In genomic region chr9:72808176-72808575, GRCm38 (mm10) we compare ENCODE assay signal across 10 mouse cellular contexts. TPM values are rescaled to one million over a fixed set of nuclear protein-coding genes. Genes with fewer than 3 reads are reported as not detected.
DNase-seq lines count a peak whose midpoint lies in the region; ATAC-seq lines count a peak whose summit lies in the region.
"Had no signal": no experiment of that assay in that cellular context is flagged by ENCODE, and none has a peak within 500 bp of the region (broad histone marks: within the 10 kb centered on the region; RNA-seq: fewer than 3 reads in every experiment).

No protein-coding gene starts in this region.

- peak overlapping the region; percentile 94 for H3K9ac ChIP-seq in heart, embryonic 13.5 days
- H3K9ac ChIP-seq in hindbrain, embryonic 12.5 days: 0 out of 2 replicates have a peak overlapping the region, but pooled peaks have one; percentile 86
- no peak overlapping the region for H3K9ac ChIP-seq in midbrain, embryonic 15.5 days

- H3K9me3 ChIP-seq in heart, embryonic 13.5 days: no peaks in the 10 kb centered on the region
- no peaks in the 10 kb centered on the region for H3K9me3 ChIP-seq in hindbrain, embryonic 12.5 days (replicated peaks)
- no peaks in the 10 kb centered on the region for H3K9me3 ChIP-seq in midbrain, embryonic 15.5 days
- H3K9me3 ChIP-seq: G1E had no signal

- H3K36me3 ChIP-seq in heart, embryonic 13.5 days: no peaks in the 10 kb centered on the region
- H3K36me3 ChIP-seq in hindbrain, embryonic 12.5 days: no peaks in the 10 kb centered on the region
- H3K36me3 ChIP-seq in midbrain, embryonic 15.5 days (replicated peaks): no peaks in the 10 kb centered on the region
- H3K36me3 ChIP-seq: G1E had no signal

- peak overlapping the region; percentile 94 for H3K4me2 ChIP-seq in heart, embryonic 13.5 days
- peak overlapping the region; percentile 99 for H3K4me2 ChIP-seq in hindbrain, embryonic 12.5 days (replicated peaks)
- H3K4me2 ChIP-seq in midbrain, embryonic 15.5 days: peak overlapping the region; percentile 99

- H3K27ac ChIP-seq in heart, embryonic 13.5 days (replicated peaks): no peak overlapping the region; the same call in 1 of the 2 replicates
- H3K27ac ChIP-seq in hindbrain, embryonic 12.5 days: peak overlapping the region; percentile 86; the same call in 1 of the 2 replicates
- no peak overlapping the region for H3K27ac ChIP-seq in midbrain, embryonic 15.5 days

- H3K4me3 ChIP-seq in heart, embryonic 13.5 days: peak overlapping the region; percentile 90
- H3K4me3 ChIP-seq in hindbrain, embryonic 12.5 days: peak overlapping the region; percentile 81
- peak overlapping the region; percentile 57 for H3K4me3 ChIP-seq in midbrain, embryonic 15.5 days

- DNase-seq in heart, adult 11 months: no peak
- peak; percentile 23 for DNase-seq in MN1 (ENCODE audit: low spot score)
- DNase-seq in left cerebral cortex, postnatal 36 days (ENCODE audit: low spot score in 2 of 2): no peak
- DNase-seq in right cerebral cortex, postnatal 14 days: no peak
- DNase-seq: right cerebral cortex, postnatal 4 days had no signal

- WGBS in heart, embryonic 13.5 days: under 1% methylated on average over 6 of the region's 6 CpGs
- under 1% methylated on average over 6 of the region's 6 CpGs for WGBS in hindbrain, embryonic 12.5 days
- under 1% methylated on average over 6 of the region's 6 CpGs for WGBS in midbrain, embryonic 15.5 days

- peaks cover 57% of the 10 kb centered on the region for H3K4me1 ChIP-seq in heart, embryonic 13.5 days
- peaks cover 28% of the 10 kb centered on the region for H3K4me1 ChIP-seq in hindbrain, embryonic 12.5 days
- peaks cover 19% of the 10 kb centered on the region for H3K4me1 ChIP-seq in midbrain, embryonic 15.5 days

- no peaks in the 10 kb centered on the region for H3K27me3 ChIP-seq in heart, embryonic 13.5 days (replicated peaks)
- no peaks in the 10 kb centered on the region for H3K27me3 ChIP-seq in hindbrain, embryonic 12.5 days
- H3K27me3 ChIP-seq in midbrain, embryonic 15.5 days (replicated peaks): peaks cover 15% of the 10 kb centered on the region

- ATAC-seq in heart, embryonic 13.5 days (ENCODE audit: extremely low read depth, insufficient number of reproducible peaks, low FRiP score, low TSS enrichment): no peak
- ATAC-seq in hindbrain, embryonic 12.5 days (ENCODE audit: low FRiP score): no peak
- no peak for ATAC-seq in midbrain, embryonic 15.5 days (replicated peaks)
- no peak for ATAC-seq in cerebellum, adult (ENCODE audit: insufficient number of reproducible peaks, low FRiP score, low TSS enrichment)

- intact Hi-C loops in left cerebral cortex, postnatal 36 days (cut with DNase I): loop anchor here (5.0 kb wide), 1 partner anchor 74 kb away; no protein-coding TSS in a partner anchor

RNA-seq across cellular contexts. Expression of gene Prtg, which starts 1.5 kb away (rescaled TPM):
- polyA plus RNA-seq in heart, embryonic 13.5 days (2015; fragmentation: Nextera tagmentation; extraction: Ambion mirVana): 0.87 and 0.92 TPM in 2 replicates
- 2.1 and 2.2 TPM in 2 replicates for polyA plus RNA-seq in hindbrain, embryonic 12.5 days (2016; fragmentation: Nextera tagmentation; extraction: Ambion mirVana)
- polyA plus RNA-seq in midbrain, embryonic 15.5 days (2015; fragmentation: Nextera tagmentation; extraction: Ambion mirVana): 0.45 and 0.47 TPM in 2 replicates
- 1 to 10 TPM in 1 of 2 experiments, under 1 TPM in 1; 0.96 to 1.4 TPM for total RNA-seq in left cerebral cortex, postnatal 36 days (2021)
- polyA plus RNA-seq: G1E had no signal
